Mouse (Mus musculus) frontal cortex, postnatal 14 days (tissue): ENCODE results near the gene Samd4.

Experiments
- DNase-seq, 2 experiments: peaks; one replicate each; pipeline ENCODE4 v3.0.0; 2022; ENCODE audit warnings: low spot score in 2 of 2

Samd4 gene

GRCm38 (mm10) chr14:46999321-47000025 is 116.8 kb downstream of the Samd4 start:
- DNase-seq, result no peak

DNA sequence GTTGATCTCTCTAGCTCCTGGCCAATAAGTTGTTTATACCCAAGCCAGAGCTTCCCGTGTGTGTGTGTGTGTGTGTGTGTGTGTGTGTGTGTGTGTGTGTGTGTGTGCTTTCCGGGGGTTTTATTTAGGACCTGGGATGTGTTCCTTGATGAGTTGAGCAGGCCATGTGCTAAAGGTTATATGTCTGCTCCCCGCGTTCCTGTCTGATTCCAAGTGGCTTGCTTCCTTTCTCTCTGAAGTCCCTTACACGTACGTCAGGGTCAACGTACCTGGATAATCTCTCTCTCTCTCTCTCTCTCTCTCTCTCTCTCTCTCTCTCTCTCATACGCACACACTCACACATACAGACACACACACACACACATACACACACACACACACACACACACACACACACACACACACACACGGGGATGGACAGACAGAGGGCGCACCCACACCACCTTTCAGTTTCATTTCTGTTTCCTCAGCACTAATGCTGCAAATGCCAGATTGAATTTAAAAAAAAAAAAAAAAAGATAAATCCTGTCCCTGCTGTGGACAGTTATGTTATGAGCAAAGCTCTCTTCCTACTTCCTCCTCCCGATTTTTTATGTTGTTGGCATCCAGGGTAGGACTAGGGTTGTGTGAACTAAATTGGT is 117.6 kb downstream of the Samd4 start:
- no peak for DNase-seq

DNA sequence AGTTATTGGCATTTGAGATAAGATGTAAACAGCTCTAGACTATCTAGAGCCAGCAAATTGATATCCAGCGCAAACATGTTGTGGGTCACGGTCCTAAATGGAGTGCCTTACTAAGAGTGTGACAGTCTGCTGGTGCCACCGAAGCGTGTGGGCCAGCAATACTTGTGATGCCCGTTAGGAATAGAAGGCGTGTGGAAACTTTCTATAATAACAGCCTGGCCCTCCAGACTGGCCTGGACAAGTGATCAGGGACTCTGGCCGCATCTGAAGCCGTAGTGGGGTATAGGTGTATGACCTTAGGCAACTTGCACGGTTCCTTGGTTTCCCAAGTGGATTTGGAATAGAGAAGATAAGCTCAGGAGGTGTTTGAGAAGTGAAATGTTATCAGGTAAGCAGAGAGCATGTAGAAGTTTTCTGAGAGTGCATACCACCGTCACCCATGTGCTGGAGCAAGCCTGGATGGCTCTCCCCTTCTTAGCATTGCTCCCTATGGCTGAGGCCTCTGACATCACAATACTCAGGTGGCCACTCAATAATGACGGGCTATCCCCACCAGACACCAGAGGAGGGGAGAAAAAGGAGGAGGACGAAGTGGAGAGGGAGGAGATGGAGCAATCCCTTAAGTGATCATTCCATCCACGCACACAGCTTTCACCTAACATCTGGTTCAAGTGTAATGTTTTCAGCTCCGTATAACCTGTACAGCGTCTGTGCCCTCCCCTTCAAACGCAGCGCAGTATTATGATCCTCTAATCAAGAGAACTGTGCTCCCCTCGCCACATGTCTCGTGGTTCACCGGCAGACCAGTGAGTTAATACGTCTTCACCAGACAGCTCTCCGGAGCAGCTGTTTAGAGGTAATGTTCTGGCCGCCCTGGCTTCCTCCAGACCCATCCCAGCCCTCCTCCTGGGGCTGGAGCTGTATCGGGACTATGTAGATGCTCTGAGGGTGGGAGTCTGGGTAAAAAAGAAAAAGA is 118.4 kb downstream of the Samd4 start:
- DNase-seq, result no peak

- DNase-seq, result no peak
These were observed 121.5 kb downstream of the Samd4 start for GRCm38 (mm10) chr14:47004161-47004560.

GRCm38 (mm10) chr14:47011171-47012139 is 128.8 kb downstream of the Samd4 start:
- DNase-seq, result peak; percentile 16 to 22

DNA sequence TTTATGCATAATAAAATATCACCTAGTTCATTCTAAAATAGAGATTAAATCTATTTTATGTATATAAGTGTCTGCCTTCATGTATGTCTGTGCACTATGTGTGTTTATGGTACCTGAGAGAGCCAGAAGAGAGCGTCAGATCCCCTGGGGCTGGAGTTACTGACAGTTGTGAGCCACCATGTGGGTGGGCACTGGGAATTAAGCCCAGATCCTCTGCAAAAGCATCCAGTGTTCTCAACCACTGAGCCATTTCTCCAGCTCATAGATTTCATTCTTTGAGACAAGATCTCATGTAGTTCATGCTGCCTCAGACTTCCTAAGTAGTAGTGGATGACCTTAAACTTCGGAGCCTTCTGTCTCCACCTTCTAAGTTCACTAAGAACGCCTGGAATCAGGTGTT is 133.0 kb downstream of the Samd4 start:
- DNase-seq, result no peak

DNA sequence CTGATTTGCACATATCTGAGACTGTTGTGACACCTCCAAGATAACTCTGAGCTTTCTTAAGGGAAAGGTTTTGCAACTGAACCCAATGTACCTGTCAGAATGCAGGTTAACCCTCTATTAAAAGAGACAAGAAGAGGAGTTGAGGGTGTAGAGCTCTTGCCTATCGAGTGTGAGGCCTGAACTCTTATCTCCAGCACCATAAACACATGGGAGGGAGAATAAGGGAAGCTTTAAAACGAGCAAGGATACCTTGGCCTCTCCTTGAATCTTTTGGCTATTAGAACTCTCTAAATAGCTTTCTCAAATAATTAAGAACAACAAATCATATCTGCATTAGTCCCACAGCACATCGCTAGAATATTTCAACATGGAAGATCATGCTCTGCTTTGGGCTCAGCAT is 135.0 kb downstream of the Samd4 start:
- DNase-seq, result no peak

DNA sequence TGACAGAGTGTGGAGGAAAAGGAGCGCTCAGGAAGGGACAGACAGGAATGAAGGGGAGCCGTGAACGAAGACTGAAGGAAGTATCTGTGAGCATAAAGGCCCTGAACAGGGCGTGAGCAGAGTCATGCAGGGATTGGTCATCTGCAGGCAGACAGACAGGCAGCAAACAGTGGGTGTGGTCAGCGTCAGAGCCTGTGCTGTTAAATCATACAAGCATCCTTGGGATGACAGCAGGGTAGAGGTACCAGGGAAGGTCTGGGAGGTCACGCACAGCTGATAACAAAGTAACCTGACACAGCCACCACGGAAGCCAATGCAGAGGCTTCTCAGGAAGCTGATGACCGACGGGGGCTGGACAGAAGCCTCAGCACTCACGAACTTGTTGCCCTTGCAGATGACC is 138.2 kb downstream of the Samd4 start:
- DNase-seq, result no peak

DNA sequence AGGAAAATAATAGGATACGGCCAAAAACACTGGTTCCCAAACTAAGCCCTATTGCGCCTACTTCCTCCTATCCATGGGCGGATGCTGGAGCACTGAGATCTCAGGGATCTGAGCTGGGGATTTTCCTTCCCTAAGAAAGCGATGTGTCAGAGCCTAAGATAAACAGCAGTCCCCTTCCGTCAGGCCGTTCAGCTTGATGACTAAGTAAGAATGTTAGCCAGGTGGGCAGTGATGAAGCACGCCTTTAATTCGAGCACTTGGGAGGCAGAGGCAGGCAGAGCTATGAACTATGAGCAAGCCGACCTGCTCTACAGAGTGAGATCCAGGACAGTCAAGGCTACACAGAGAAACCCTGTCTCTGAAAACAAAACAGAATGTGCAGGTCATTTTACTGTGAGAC is 140.9 kb downstream of the Samd4 start:
- no peak for DNase-seq

DNA sequence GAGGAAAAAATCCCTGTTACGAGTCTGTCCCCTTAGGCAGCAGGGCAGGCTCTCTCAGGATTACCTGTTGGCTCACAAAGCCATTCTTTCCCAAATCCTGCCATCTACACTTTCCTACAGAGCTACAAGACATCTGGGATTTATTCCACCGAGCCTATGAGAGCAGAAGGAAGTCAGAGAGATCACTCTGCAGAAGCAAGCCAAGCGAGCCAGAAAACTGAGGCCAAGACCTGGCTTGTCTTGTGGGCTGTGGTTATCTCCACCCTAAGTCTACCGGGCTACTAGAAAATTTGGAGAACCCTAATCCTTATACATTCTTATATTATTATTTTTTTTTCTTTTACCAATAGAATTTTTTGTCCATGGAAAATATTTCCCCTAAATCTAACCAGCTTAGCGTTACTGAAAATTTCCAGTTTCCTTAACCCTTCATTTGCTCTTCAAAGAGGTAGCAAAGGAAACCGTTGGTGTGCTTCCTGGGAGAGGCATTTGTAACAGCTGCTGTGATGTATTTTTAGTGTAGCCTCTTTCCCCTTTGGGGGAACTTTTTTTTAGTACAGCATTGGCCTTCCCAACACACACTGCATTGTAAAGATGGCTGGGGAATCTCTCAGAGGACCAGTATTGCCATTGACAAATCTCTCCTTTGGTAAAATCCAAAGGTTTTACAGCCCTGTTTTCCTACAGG is 144.9 kb downstream of the Samd4 start:
- DNase-seq, result no peak

- DNase-seq, result no peak
These were observed 148.9 kb downstream of the Samd4 start for GRCm38 (mm10) chr14:47031542-47031941.

- no peak for DNase-seq
These were observed 149.5 kb downstream of the Samd4 start for GRCm38 (mm10) chr14:47032140-47032539.

GRCm38 (mm10) chr14:47033423-47033822 is 150.8 kb downstream of the Samd4 start:
- DNase-seq, result no peak

- DNase-seq, result no peak
These were observed 159.0 kb downstream of the Samd4 start for GRCm38 (mm10) chr14:47041699-47042098.

DNA sequence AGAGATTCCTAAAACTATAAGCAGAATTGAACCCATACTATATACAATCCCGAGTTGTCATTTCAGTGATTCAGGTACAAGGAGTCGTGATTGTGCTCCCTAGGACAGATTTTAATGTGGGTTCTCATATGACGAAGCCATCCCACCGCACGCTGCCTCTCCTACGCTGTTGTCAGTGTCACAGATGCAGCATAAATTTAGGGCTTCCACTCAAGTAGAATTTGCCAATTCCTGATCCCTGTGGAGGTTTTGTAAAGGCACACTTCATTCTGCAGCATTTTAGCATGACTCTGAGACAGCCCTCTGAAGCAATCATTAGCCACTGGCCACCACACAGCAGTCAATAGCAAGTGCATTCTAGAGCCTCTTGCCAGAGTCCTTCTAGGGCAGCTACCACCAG is 166.4 kb downstream of the Samd4 start:
- no peak for DNase-seq

- no peak for DNase-seq
These were observed 169.3 kb downstream of the Samd4 start for GRCm38 (mm10) chr14:47051743-47052610.

- DNase-seq, result no peak
These were observed 170.4 kb downstream of the Samd4 start for GRCm38 (mm10) chr14:47053101-47053500.

GRCm38 (mm10) chr14:47053824-47054223 is 171.2 kb downstream of the Samd4 start:
- no peak for DNase-seq

- no peak for DNase-seq
These were observed 176.3 kb downstream of the Samd4 start for GRCm38 (mm10) chr14:47058969-47059368.

- DNase-seq, result no peak
These were observed 182.4 kb downstream of the Samd4 start for GRCm38 (mm10) chr14:47065067-47065466.
